In the genomic region with DNA sequence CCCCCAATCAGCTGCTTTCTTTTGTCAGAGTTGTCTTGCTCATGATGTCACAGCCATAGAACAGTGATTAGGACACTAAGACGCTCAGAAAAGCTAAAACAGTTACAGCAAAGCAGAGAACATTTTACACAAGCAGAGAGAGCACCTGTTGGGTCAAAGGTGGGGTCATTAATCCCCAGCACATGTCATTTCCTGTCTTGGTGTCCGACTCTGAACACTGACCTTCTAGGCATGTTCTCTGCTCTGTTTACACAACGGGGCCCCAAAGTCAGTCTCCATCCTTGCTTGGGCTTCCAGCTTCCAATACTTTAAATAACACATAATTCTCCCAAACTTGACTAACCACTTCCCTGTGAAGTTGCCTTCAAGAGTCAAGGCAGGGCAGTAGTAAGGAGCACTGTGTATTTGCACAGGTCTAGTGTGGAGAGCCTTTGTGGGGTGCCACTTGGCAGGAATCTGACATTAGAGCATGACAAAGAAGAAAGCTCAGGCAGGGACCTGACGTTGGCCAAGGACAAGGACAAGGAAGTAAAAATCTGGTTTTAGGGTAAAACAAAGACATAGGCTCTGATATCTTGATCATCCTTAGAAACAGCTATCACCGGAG, we compare ENCODE assay signal across 23 mouse cellular contexts. TPM values are rescaled to one million over a fixed set of nuclear protein-coding genes. Genes with fewer than 3 reads are reported as not detected.
DNase-seq lines count a peak whose midpoint lies in the region; ATAC-seq and TF ChIP-seq lines count a peak whose summit lies in the region.
"Had no signal": no experiment of that assay in that cellular context is flagged by ENCODE, and none has a peak within 500 bp of the region (broad histone marks: within the 10 kb centered on the region; RNA-seq: fewer than 3 reads in every experiment).

No protein-coding gene starts in this region.

- DNase-seq in embryo, embryonic 10 days (ENCODE audit: low spot score) = peak; percentile 45
- DNase-seq in embryo, embryonic 11 days = no peak
- peak; percentile 33 for DNase-seq in R1 (ENCODE audit: low read depth, low spot score)
- peak; percentile 38 to 74 for DNase-seq in lung, postnatal 4 days
- no peak for DNase-seq in adrenal gland, adult (ENCODE audit: inconsistent age in 2 of 2, low spot score in 1 of 2)
- no peak for DNase-seq in hindbrain, postnatal 0 days (ENCODE audit: low spot score)
- DNase-seq: adrenal gland, adult 2 months; cerebellum, adult 2 months; forebrain, postnatal 0 days; heart, postnatal 10 days; layer of hippocampus, postnatal 36 days; right cerebral cortex, postnatal 4 days had no signal

- peak; percentile 82; the same call in 1 of the 2 replicates for ATAC-seq in lung, embryonic 15.5 days (ENCODE audit: borderline replicate concordance, extremely low read depth, low FRiP score, low TSS enrichment)
- no peak for ATAC-seq in hindbrain, postnatal 0 days
- no peak for ATAC-seq in erythroblast, adult 5-6 weeks (replicated peaks; ENCODE audit: low FRiP score, poor library complexity, severe bottlenecking)
- ATAC-seq: forebrain, postnatal 0 days; intestine, embryonic 15.5 days had no signal

- peaks cover 17% of the 10 kb centered on the region for H3K4me1 ChIP-seq in lung, embryonic 15.5 days
- H3K4me1 ChIP-seq in hindbrain, postnatal 0 days (ENCODE audit: insufficient read depth, low read length) = no peaks in the 10 kb centered on the region
- H3K4me1 ChIP-seq: embryonic facial prominence, embryonic 15.5 days had no signal

- no peaks in the 10 kb centered on the region for H3K36me3 ChIP-seq in lung, embryonic 15.5 days
- no peaks in the 10 kb centered on the region for H3K36me3 ChIP-seq in hindbrain, postnatal 0 days (ENCODE audit: insufficient read depth, low read length)
- H3K36me3 ChIP-seq: embryonic facial prominence, embryonic 15.5 days; forebrain, embryonic 10.5 days; G1E; heart, embryonic 10.5 days; intestine, embryonic 15.5 days; limb, embryonic 15.5 days; midbrain, embryonic 12.5 days; neural tube, embryonic 12.5 days had no signal

- no peak for TF ChIP-seq CTCF in hindbrain, postnatal 0 days (IDR thresholded peaks at IDR 0.05; ENCODE audit: low read depth)

- H3K4me3 ChIP-seq in lung, embryonic 15.5 days = no peak overlapping the region
- no peak overlapping the region for H3K4me3 ChIP-seq in hindbrain, postnatal 0 days (ENCODE audit: low read length)
- H3K4me3 ChIP-seq: embryonic facial prominence, embryonic 15.5 days; forebrain, embryonic 10.5 days; heart, embryonic 10.5 days; intestine, embryonic 15.5 days; limb, embryonic 15.5 days; midbrain, embryonic 12.5 days; neural tube, embryonic 12.5 days had no signal

- WGBS in lung, embryonic 15.5 days = 37% methylated on average over 5 of the region's 5 CpGs
- 81% methylated on average over 5 of the region's 5 CpGs for WGBS in hindbrain, postnatal 0 days

- no peak overlapping the region for H3K4me2 ChIP-seq in lung, embryonic 15.5 days
- H3K4me2 ChIP-seq in hindbrain, postnatal 0 days (ENCODE audit: low read depth, low read length) = no peak overlapping the region
- H3K4me2 ChIP-seq: embryonic facial prominence, embryonic 15.5 days; intestine, embryonic 15.5 days; limb, embryonic 15.5 days; midbrain, embryonic 12.5 days; neural tube, embryonic 12.5 days had no signal

- no peak overlapping the region for H3K9ac ChIP-seq in lung, embryonic 15.5 days
- no peak overlapping the region for H3K9ac ChIP-seq in hindbrain, postnatal 0 days (replicated peaks; ENCODE audit: low read length)
- H3K9ac ChIP-seq: embryonic facial prominence, embryonic 15.5 days; forebrain, postnatal 0 days; intestine, embryonic 15.5 days; limb, embryonic 15.5 days; midbrain, embryonic 12.5 days; neural tube, embryonic 12.5 days had no signal

- H3K9me3 ChIP-seq in lung, embryonic 15.5 days = no peaks in the 10 kb centered on the region
- no peaks in the 10 kb centered on the region for H3K9me3 ChIP-seq in hindbrain, postnatal 0 days (ENCODE audit: low read length)
- H3K9me3 ChIP-seq: embryonic facial prominence, embryonic 15.5 days; forebrain, embryonic 10.5 days; G1E; heart, embryonic 10.5 days; intestine, embryonic 15.5 days; limb, embryonic 15.5 days; midbrain, embryonic 12.5 days; neural tube, embryonic 12.5 days had no signal

- H3K27ac ChIP-seq in lung, embryonic 15.5 days = peak overlapping the region; percentile 74
- H3K27ac ChIP-seq in hindbrain, postnatal 0 days = no peak overlapping the region
- H3K27ac ChIP-seq: embryonic facial prominence, embryonic 15.5 days; forebrain, embryonic 10.5 days; heart, embryonic 10.5 days; intestine, embryonic 15.5 days; limb, embryonic 15.5 days; macrophage; midbrain, embryonic 12.5 days; neural tube, embryonic 12.5 days had no signal

- H3K27me3 ChIP-seq in lung, embryonic 15.5 days = no peaks in the 10 kb centered on the region
- H3K27me3 ChIP-seq in hindbrain, postnatal 0 days (ENCODE audit: insufficient read depth, low read length) = no peaks in the 10 kb centered on the region
- H3K27me3 ChIP-seq: embryonic facial prominence, embryonic 15.5 days; intestine, embryonic 15.5 days; limb, embryonic 15.5 days; midbrain, embryonic 12.5 days; neural tube, embryonic 12.5 days had no signal

RNA-seq across cellular contexts. Expression of gene Il6st, which starts 52.6 kb away (rescaled TPM):
- polyA plus RNA-seq in lung, embryonic 15.5 days (2015; fragmentation: Nextera tagmentation; extraction: Ambion mirVana) = 36.4 and 36.7 TPM in 2 replicates
- total RNA-seq in hindbrain, postnatal 0 days (2014; rRNA removed) = 37.4 TPM in 2 replicates
- 18.2 and 20.2 TPM in 2 replicates for polyA plus RNA-seq in hindbrain, postnatal 0 days (2015; fragmentation: Nextera tagmentation; extraction: Ambion mirVana)
- total RNA-seq in erythroblast, adult 5-6 weeks (2015; ENCODE audit: low replicate concordance) = 5.4 and 10.0 TPM in 2 replicates
- total RNA-seq in erythroblast, adult 5-6 weeks (2017; ENCODE audit: low replicate concordance) = 3.6 and 4.0 TPM in 2 replicates

Comparison
In these comparisons a context has a peak if more than half of its experiments do, and no peak if none do; other contexts are left out.
1. DNase-seq: peak in embryo, embryonic 10 days (single experiment), R1 (single experiment) and lung, postnatal 4 days (2 of 2); none in embryo, embryonic 11 days (single experiment), adrenal gland, adult (0 of 2) and hindbrain, postnatal 0 days (single experiment).